Mouse (Mus musculus): ENCODE data around the gene Mmp20. TPM values are rescaled to one million over a fixed set of nuclear protein-coding genes. Genes with fewer than 3 reads are reported as not detected.

Mmp20 gene
- not detected in 4 replicates for total RNA-seq (2023; ENCODE audit: inconsistent age)

GRCm38 (mm10) chr9:7627931-7628330 lies at the start of gene Mmp20:
Gene Mmp20, plus strand, starts transcription at chr9:7628231.

GRCm38 (mm10) chr9:7691790-7692189 lies 63.8 kb downstream of the Mmp20 start, which contains the start of gene Mmp7:
Gene Mmp7, plus strand, starts transcription at chr9:7692090.

Other genes with a start within 250 kb of the Mmp20 start
- not detected in 4 replicates for gene Mmp1b, start 240.2 kb upstream of the Mmp20 start, total RNA-seq (2023; ENCODE audit: inconsistent age)
- not detected in 4 replicates for gene Mmp3, start 182.4 kb upstream of the Mmp20 start, total RNA-seq (2023; ENCODE audit: inconsistent age)
- not detected in 4 replicates for gene Mmp10, start 125.9 kb upstream of the Mmp20 start, total RNA-seq (2023; ENCODE audit: inconsistent age)
- gene Mmp8, start 69.8 kb upstream of the Mmp20 start, total RNA-seq (2023; ENCODE audit: inconsistent age) = 0.19 to 0.35 TPM (median 0.21 TPM) in 3 of 4 replicates, not detected in the other
- not detected in 4 replicates for gene Mmp27, start 56.8 kb upstream of the Mmp20 start, total RNA-seq (2023; ENCODE audit: inconsistent age)
- not detected in 4 replicates for gene Mmp7, start 63.9 kb downstream of the Mmp20 start, total RNA-seq (2023; ENCODE audit: inconsistent age)
- gene Tmem123, start 135.8 kb downstream of the Mmp20 start, total RNA-seq (2023; ENCODE audit: inconsistent age) = 257 to 287 TPM (median 275 TPM) in 4 replicates
- gene Birc2, start 208.8 kb downstream of the Mmp20 start, total RNA-seq (2023; ENCODE audit: inconsistent age) = 125 to 145 TPM (median 131 TPM) in 4 replicates
- gene Birc3, start 245.0 kb downstream of the Mmp20 start, total RNA-seq (2023; ENCODE audit: inconsistent age) = 575 to 764 TPM (median 732 TPM) in 4 replicates

Measured in B cell, adult (primary cell).